Mouse (Mus musculus): ENCODE data around the gene Bicc1. TPM values are rescaled to one million over a fixed set of nuclear protein-coding genes. Genes with fewer than 3 reads are reported as not detected.

The Bicc1 gene
- polyA plus RNA-seq, 1 experiment from 2014 or later: 44.8 TPM

- no peak overlapping the region for H3K9ac ChIP-seq (ENCODE audit: low read depth, low read length)
- DNase-seq (ENCODE audit: low spot score) (no peak), ATAC-seq (ENCODE audit: low read depth) (no peak)
- no peaks in the 10 kb centered on the region for H3K27me3 ChIP-seq (replicated peaks; ENCODE audit: control insufficient read depth, insufficient read depth, low read length)
- no peak overlapping the region for H3K4me2 ChIP-seq (ENCODE audit: low read depth, low read length)
- H3K36me3 ChIP-seq (ENCODE audit: control insufficient read depth, insufficient read depth, low read length): no peaks in the 10 kb centered on the region
- H3K27ac ChIP-seq (replicated peaks; ENCODE audit: low read depth, low read length): no peak overlapping the region
- H3K9me3 ChIP-seq (ENCODE audit: control insufficient read depth, low read length): no peaks in the 10 kb centered on the region
- H3K4me1 ChIP-seq (ENCODE audit: control insufficient read depth, insufficient read depth, low read length): peaks cover 6% of the 10 kb centered on the region; the same call in 1 of the 2 replicates
- WGBS: 88% methylated on average over 1 of the region's 1 CpGs
- H3K4me3 ChIP-seq (ENCODE audit: low read depth, low read length): no peak overlapping the region
These were observed 6.4 kb downstream of the Bicc1 start for GRCm38 (mm10) chr10:71153138-71153537.

- WGBS: 80% methylated on average over 2 of the region's 2 CpGs
- Histone ChIP-seq H3K36me3 (ENCODE audit: control insufficient read depth, insufficient read depth, low read length) (no peaks in the 10 kb centered on the region), H3K9me3 (ENCODE audit: control insufficient read depth, low read length) (no peaks in the 10 kb centered on the region), H3K9ac (ENCODE audit: low read depth, low read length) (no peak overlapping the region), H3K4me2 (ENCODE audit: low read depth, low read length) (no peak overlapping the region), H3K27ac (replicated peaks; ENCODE audit: low read depth, low read length) (no peak overlapping the region), H3K27me3 (replicated peaks; ENCODE audit: control insufficient read depth, insufficient read depth, low read length) (no peaks in the 10 kb centered on the region), H3K4me1 (ENCODE audit: control insufficient read depth, insufficient read depth, low read length) (peaks cover 18% of the 10 kb centered on the region), H3K4me3 (ENCODE audit: low read depth, low read length) (no peak overlapping the region)
- DNase-seq (ENCODE audit: low spot score): no peak
- no peak for ATAC-seq (ENCODE audit: low read depth)
These were observed 9.0 kb downstream of the Bicc1 start for GRCm38 (mm10) chr10:71150486-71150885.

GRCm38 (mm10) chr10:71148951-71149603, 10.4 kb downstream of the Bicc1 start:
- Histone ChIP-seq H3K36me3 (ENCODE audit: control insufficient read depth, insufficient read depth, low read length) (no peaks in the 10 kb centered on the region), H3K27ac (replicated peaks; ENCODE audit: low read depth, low read length) (no peak overlapping the region), H3K9ac (ENCODE audit: low read depth, low read length) (no peak overlapping the region), H3K4me2 (ENCODE audit: low read depth, low read length) (no peak overlapping the region), H3K4me1 (ENCODE audit: control insufficient read depth, insufficient read depth, low read length) (peaks cover 19% of the 10 kb centered on the region), H3K4me3 (ENCODE audit: low read depth, low read length) (no peak overlapping the region), H3K9me3 (ENCODE audit: control insufficient read depth, low read length) (no peaks in the 10 kb centered on the region), H3K27me3 (replicated peaks; ENCODE audit: control insufficient read depth, insufficient read depth, low read length) (no peaks in the 10 kb centered on the region)
- ATAC-seq (ENCODE audit: low read depth) (no peak), DNase-seq (ENCODE audit: low spot score) (no peak)
- 71% methylated on average over 5 of the region's 5 CpGs for WGBS

- ATAC-seq (ENCODE audit: low read depth): no peak
- WGBS: 92% methylated on average over 9 of the region's 9 CpGs
These were observed 11.3 kb downstream of the Bicc1 start for GRCm38 (mm10) chr10:71148226-71148625.

GRCm38 (mm10) chr10:71146681-71147615, 12.6 kb downstream of the Bicc1 start:
- Histone ChIP-seq H3K36me3 (ENCODE audit: control insufficient read depth, insufficient read depth, low read length) (no peaks in the 10 kb centered on the region), H3K27me3 (replicated peaks; ENCODE audit: control insufficient read depth, insufficient read depth, low read length) (no peaks in the 10 kb centered on the region), H3K9ac (ENCODE audit: low read depth, low read length) (no peak overlapping the region), H3K27ac (replicated peaks; ENCODE audit: low read depth, low read length) (no peak overlapping the region), H3K4me2 (ENCODE audit: low read depth, low read length) (no peak overlapping the region), H3K4me3 (ENCODE audit: low read depth, low read length) (no peak overlapping the region), H3K9me3 (ENCODE audit: control insufficient read depth, low read length) (peaks cover 14% of the 10 kb centered on the region; the same call in 1 of the 2 replicates), H3K4me1 (ENCODE audit: control insufficient read depth, insufficient read depth, low read length) (peaks cover 19% of the 10 kb centered on the region)
- no peak for ATAC-seq (ENCODE audit: low read depth)
- no peak for DNase-seq (ENCODE audit: low spot score)
- 68% methylated on average over 15 of the region's 15 CpGs for WGBS

More at GRCm38 (mm10) chr10:71148226-71148625, 11.3 kb downstream of the Bicc1 start:
- H3K4me3 ChIP-seq (ENCODE audit: low read depth, low read length): no peak overlapping the region
- peaks cover 19% of the 10 kb centered on the region for H3K4me1 ChIP-seq (ENCODE audit: control insufficient read depth, insufficient read depth, low read length)
- H3K27me3 ChIP-seq (replicated peaks; ENCODE audit: control insufficient read depth, insufficient read depth, low read length): no peaks in the 10 kb centered on the region
- H3K9ac ChIP-seq (ENCODE audit: low read depth, low read length): no peak overlapping the region
- peaks cover 6% of the 10 kb centered on the region; the same call in 1 of the 2 replicates for H3K9me3 ChIP-seq (ENCODE audit: control insufficient read depth, low read length)
- H3K4me2 ChIP-seq (ENCODE audit: low read depth, low read length): no peak overlapping the region
- no peaks in the 10 kb centered on the region for H3K36me3 ChIP-seq (ENCODE audit: control insufficient read depth, insufficient read depth, low read length)
- no peak overlapping the region for H3K27ac ChIP-seq (replicated peaks; ENCODE audit: low read depth, low read length)
- DNase-seq (ENCODE audit: low spot score): no peak

- DNase-seq (ENCODE audit: low spot score) (no peak), ATAC-seq (ENCODE audit: low read depth) (no peak)
- WGBS: 57% methylated on average over 11 of the region's 11 CpGs
- H3K9me3 ChIP-seq (ENCODE audit: control insufficient read depth, low read length): peaks cover 14% of the 10 kb centered on the region; the same call in 1 of the 2 replicates
- no peak overlapping the region for H3K9ac ChIP-seq (ENCODE audit: low read depth, low read length)
- H3K4me3 ChIP-seq (ENCODE audit: low read depth, low read length): no peak overlapping the region
- H3K4me1 ChIP-seq (ENCODE audit: control insufficient read depth, insufficient read depth, low read length): peaks cover 19% of the 10 kb centered on the region
- no peaks in the 10 kb centered on the region for H3K27me3 ChIP-seq (replicated peaks; ENCODE audit: control insufficient read depth, insufficient read depth, low read length)
- H3K36me3 ChIP-seq (ENCODE audit: control insufficient read depth, insufficient read depth, low read length): no peaks in the 10 kb centered on the region
- H3K4me2 ChIP-seq (ENCODE audit: low read depth, low read length): no peak overlapping the region
- no peak overlapping the region for H3K27ac ChIP-seq (replicated peaks; ENCODE audit: low read depth, low read length)
These were observed 13.7 kb downstream of the Bicc1 start for GRCm38 (mm10) chr10:71145801-71146200.

GRCm38 (mm10) chr10:71144191-71144590, 15.3 kb downstream of the Bicc1 start:
- Histone ChIP-seq H3K9ac (ENCODE audit: low read depth, low read length) (no peak overlapping the region), H3K27me3 (replicated peaks; ENCODE audit: control insufficient read depth, insufficient read depth, low read length) (no peaks in the 10 kb centered on the region), H3K9me3 (ENCODE audit: control insufficient read depth, low read length) (peaks cover 14% of the 10 kb centered on the region; the same call in 1 of the 2 replicates), H3K36me3 (ENCODE audit: control insufficient read depth, insufficient read depth, low read length) (no peaks in the 10 kb centered on the region), H3K27ac (replicated peaks; ENCODE audit: low read depth, low read length) (no peak overlapping the region), H3K4me2 (ENCODE audit: low read depth, low read length) (no peak overlapping the region), H3K4me3 (ENCODE audit: low read depth, low read length) (no peak overlapping the region), H3K4me1 (ENCODE audit: control insufficient read depth, insufficient read depth, low read length) (peaks cover 30% of the 10 kb centered on the region)
- DNase-seq (ENCODE audit: low spot score) (no peak), ATAC-seq (ENCODE audit: low read depth) (no peak)
- 89% methylated on average over 4 of the region's 4 CpGs for WGBS

- H3K4me2 ChIP-seq (ENCODE audit: low read depth, low read length): no peak overlapping the region
- H3K36me3 ChIP-seq (ENCODE audit: control insufficient read depth, insufficient read depth, low read length): no peaks in the 10 kb centered on the region
- ATAC-seq (ENCODE audit: low read depth) (no peak), DNase-seq (ENCODE audit: low spot score) (no peak)
- peaks cover 41% of the 10 kb centered on the region for H3K4me1 ChIP-seq (ENCODE audit: control insufficient read depth, insufficient read depth, low read length)
- no peak overlapping the region for H3K9ac ChIP-seq (ENCODE audit: low read depth, low read length)
- H3K27ac ChIP-seq (replicated peaks; ENCODE audit: low read depth, low read length): no peak overlapping the region
- H3K9me3 ChIP-seq (ENCODE audit: control insufficient read depth, low read length): peaks cover 14% of the 10 kb centered on the region; the same call in 1 of the 2 replicates
- H3K4me3 ChIP-seq (ENCODE audit: low read depth, low read length): no peak overlapping the region
- H3K27me3 ChIP-seq (replicated peaks; ENCODE audit: control insufficient read depth, insufficient read depth, low read length): no peaks in the 10 kb centered on the region
- WGBS: 84% methylated on average over 2 of the region's 2 CpGs
These were observed 16.9 kb downstream of the Bicc1 start for GRCm38 (mm10) chr10:71142568-71142967.
